Mouse (Mus musculus) brain, embryonic 14.5 days (tissue): Measurements from ENCODE around the gene Creb3l1.

Experiments
- CTCF ChIP-seq: fragments of 200-500 bp; IDR thresholded peaks from 2 replicates; pipeline ENCODE4 v1.5.1; 2012; ENCODE audit warnings: inconsistent platforms, mild to moderate bottlenecking, moderate library complexity, borderline replicate concordance; ENCODE audit not compliant: insufficient read depth, insufficient read length; ENCODE audit errors: extremely low read depth
- POLR2A ChIP-seq: fragments of 200-500 bp; IDR thresholded peaks from 2 replicates; pipeline ENCODE4 v1.6.1; 2012; ENCODE audit warnings: mild to moderate bottlenecking, inconsistent platforms, borderline replicate concordance; ENCODE audit not compliant: poor library complexity, insufficient read depth, insufficient read length, severe bottlenecking; ENCODE audit errors: extremely low read depth

DNA sequence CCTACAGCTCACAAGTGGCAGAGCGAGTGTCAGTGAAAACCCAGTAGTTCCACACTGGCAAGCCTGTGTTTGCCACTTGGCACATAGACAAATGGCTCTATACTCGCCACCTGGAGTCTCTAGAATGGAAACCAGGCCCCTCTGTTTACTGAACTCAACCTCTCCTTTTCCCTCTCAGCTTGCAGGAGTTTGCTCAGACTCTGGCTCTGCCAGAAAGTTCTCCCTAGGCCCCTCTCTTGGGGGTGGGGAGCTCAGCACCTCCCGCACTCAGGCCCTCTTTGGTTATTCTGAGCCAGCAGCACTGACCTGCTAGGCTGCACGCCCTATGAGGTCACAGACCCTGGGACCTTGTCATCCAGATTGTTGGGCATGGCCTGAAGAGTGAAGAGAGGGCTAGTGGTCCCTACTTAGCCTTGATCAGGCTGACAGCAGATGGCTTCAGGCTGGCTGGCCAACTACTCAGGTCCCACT is 69.1 kb downstream of the Creb3l1 start:
- TF ChIP-seq POLR2A: no peak
- no peak for TF ChIP-seq CTCF
